Mouse (Mus musculus) cerebellum, postnatal 4 days (tissue): Measurements from ENCODE around the gene Spns3.

Source experiments
- DNase-seq, 2 experiments: peaks; one replicate each; pipeline ENCODE4 v3.0.0; 2022; ENCODE audit warnings: low spot score in 2 of 2, mixed read lengths in 1 of 2

The Spns3 gene

DNA sequence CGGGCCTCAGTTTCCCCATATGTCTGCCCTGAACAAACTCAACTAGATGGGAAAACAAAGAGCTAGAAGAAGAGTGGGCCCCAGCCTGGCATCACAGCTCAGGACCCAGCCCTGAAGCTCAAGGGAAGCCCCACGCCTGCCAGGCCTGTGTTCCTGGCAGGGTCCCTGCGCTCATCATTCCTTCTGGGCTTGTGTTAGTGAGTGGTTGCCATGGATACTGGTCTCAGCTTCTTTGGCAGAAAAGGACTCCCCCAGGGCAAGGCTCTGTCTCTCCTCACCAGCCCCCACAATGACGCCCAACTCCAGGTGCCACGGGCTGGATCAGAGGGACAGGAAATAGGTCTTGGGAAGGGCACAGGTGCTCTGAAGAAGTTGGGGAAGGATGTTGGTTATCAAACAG is 65.1 kb downstream of the Spns3 start:
- peak in 1 of 2 experiments; percentile 44 for DNase-seq

DNA sequence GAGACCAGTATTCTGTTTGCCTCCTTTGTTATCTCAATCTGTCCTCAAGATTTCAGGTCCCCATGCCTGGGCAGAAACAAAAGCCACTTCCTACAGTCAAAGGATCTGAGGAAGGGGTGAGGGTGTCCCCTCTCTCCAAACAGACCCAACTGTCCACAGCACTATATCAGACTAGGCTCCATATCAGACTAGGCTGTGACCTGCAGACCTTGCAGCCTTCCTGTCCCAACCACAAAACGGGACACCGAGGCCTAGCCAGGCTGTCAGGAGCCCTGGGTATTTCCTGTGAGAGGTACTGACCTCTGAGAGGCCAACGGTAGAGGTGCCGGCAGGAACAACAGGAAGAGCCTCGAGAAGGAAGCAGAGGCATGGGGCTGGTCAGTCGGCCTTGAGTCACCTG is 65.8 kb downstream of the Spns3 start:
- DNase-seq: no peak

DNA sequence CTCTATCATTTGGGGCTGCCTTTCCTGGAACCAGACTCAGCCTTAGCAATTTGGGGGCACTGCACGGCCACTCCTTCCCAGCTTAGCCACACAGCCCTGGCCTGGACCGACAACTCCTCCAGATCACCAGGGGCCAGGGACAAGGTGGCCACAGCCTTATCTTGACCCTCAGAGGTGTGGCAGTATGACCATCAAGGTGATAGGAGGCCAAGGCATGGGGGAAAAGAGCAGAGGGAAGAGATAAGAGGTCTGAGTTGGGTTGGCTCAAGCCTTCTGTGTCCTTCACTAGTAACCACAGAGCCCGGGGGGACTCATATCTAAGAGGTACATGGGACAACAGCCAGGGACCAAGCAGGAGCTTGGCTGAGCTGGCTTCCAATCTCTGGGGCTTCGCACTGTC is 68.4 kb downstream of the Spns3 start:
- no peak for DNase-seq

DNA sequence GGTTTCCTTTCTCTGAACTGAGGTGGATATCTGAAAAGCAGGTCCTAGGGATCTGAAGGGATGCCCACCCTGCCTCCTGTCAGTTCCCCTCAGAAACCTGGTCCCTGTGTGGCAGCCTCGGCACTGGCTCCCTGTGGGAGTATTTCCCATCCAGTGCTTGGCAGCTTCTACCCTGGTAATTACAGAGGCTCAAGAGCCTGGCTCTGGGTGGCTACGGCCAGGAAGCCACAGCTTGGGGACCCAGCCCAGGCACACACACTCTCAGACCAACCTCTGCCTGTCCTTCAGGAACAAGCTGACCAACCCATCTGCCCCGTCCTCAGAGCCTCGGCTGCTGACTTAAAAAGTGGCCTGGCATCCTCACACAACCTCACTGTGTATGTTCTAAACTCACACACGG is 69.0 kb downstream of the Spns3 start:
- DNase-seq: no peak

GRCm38 (mm10) chr11:72479499-72479898 is 70.8 kb downstream of the Spns3 start:
- no peak for DNase-seq

- DNase-seq: no peak
These were observed 72.1 kb downstream of the Spns3 start for GRCm38 (mm10) chr11:72478228-72478627.

DNA sequence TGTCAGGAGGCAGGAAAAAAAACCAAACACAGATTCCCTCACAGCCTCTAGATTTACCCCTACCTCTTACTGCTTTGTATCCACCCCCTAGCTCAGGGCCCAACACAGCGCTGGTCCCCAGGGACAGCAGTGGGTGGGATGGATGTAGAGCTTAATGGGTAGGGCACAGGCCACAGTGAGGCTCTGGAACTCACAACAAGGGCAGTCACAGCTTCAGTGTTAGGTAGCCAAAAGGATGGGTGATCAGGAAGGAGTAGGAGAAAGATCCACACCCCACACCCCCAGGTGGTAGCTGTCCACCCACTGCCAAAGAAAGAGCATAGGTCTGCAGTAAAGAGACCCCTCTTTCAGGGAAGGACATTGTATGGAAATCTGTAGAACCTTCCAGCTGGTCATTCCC is 72.7 kb downstream of the Spns3 start:
- no peak for DNase-seq

DNA sequence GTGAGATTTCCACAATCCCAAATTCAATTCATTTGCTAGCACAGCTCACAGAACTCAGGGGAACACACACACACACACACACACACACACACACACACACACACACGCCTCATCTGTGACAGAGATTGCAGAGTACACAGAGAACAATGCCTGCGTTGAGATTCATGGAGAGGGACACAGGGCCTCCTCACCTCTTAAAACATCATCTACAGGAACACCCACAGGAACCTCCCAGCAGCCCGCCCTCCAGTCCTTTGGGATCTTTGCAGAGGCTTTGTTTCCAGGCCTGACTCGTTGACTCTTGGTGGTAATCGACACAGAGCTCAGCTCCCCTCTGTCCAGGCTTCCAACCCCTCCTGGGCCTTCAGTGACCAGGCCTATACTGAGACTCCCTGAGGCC is 73.1 kb downstream of the Spns3 start:
- DNase-seq: no peak

DNA sequence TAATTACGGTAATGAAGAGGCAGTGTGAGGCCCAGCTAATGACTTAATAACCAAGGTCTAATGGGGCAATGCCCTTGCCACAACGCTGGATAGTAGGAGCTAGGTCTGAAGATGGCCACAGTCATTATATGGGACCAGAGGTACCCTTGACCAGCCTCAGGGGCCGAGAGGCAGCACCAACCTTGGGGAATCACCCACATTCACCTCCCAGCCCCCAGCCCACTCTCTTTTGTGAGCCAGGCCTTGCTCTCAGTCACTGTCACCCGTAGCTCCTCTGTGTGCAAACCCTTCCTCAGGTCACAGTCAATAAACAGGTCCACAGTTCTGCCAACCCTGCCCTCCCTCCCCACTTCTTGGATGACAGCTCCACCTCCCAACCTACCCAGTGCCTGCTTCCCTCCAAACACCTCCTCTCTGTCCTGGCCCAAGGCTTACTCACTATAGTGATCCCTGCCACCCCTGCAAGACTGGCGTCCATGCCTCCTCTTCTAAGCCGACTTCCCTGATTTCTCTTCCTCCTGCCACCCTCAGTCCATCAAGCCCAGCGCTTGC is 74.2 kb downstream of the Spns3 start:
- no peak for DNase-seq

- no peak for DNase-seq
These were observed 74.9 kb downstream of the Spns3 start for GRCm38 (mm10) chr11:72475408-72475807.

- no peak for DNase-seq
These were observed 75.4 kb downstream of the Spns3 start for GRCm38 (mm10) chr11:72474926-72475325.

DNA sequence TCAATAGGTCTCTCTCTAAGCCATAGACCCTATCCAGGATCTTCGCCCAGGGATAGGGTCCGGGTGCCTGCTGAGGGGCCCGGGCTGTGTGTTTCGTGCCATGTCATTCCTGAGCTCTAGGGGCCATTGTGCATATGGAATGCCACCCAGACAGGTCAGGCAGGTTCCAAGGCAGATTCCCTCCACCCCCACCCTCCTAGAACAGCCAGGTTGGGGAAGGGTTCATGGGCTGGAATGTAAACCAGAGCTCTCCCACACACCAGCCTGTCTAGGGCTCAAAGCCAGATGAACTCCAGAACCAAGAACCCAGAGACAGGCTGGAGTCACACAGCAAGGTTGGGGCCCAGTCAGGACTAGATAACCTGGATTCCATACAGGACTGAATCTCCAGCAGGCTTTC is 76.8 kb downstream of the Spns3 start:
- DNase-seq: no peak

DNA sequence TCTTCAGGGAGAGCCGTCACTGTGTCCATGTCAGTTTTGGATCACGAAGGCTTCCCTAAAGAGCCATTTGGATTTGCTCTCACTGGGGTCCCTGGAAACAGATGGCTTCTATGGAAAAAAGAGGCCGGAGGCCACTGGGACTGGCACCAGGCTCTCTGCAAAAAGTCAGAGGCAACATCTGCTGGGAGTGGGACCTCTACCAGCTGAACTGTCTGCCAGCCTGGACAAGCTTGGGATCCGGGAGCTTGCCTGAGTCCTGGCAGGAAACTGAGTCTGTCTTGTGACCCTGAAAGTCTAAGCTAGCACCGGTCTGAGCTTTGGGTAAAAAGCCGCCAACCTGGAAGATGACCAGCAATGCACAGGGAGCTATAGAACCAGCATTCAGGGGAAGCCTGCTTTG is 78.9 kb downstream of the Spns3 start:
- DNase-seq: no peak

- DNase-seq: no peak
These were observed 80.3 kb downstream of the Spns3 start for GRCm38 (mm10) chr11:72470004-72470403.

DNA sequence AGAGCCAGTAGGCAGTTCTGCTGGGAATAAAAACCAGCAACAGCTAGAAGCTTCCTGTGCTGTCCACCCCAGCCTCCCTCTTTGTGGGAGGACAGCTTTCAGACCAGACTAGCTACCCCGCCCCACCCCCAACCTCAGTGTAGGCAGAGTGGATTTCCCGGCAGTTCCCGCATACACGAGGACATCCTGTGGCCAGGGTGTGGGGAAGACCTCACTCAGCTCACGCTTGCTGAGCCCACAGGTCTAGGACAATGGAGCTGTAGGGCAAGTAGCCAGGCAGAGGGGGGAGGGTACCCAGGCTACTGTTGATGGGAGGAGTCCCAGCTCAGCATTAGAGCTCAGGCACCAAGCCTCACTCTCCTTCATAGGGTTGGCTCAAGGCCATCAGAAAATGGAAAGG is 81.1 kb downstream of the Spns3 start:
- peak in 1 of 2 experiments; percentile 47 for DNase-seq

- DNase-seq: no peak
These were observed 81.8 kb downstream of the Spns3 start for GRCm38 (mm10) chr11:72468525-72468924.

GRCm38 (mm10) chr11:72466694-72467507 is 83.4 kb downstream of the Spns3 start:
- DNase-seq: no peak

GRCm38 (mm10) chr11:72465978-72466693 is 84.2 kb downstream of the Spns3 start:
- DNase-seq: no peak

DNA sequence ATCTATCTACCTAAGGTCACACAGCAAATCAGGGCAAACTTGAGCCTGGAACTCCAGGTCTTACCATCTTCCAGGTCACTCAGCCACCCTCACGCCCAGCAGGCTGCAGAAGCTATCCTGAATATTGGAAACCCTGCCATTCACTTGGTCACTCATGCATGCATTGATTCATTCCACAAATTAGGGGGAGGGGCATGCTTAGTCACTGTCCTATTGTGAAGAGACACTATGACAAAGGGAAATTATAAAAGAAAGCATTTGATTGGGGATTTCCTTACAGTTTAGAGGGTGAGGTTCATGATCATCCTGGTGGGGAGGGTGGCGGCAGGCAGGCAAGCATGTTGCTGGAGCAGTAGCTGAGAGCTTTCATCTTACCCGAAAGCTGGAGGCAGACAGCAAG is 85.5 kb downstream of the Spns3 start:
- no peak for DNase-seq

- no peak for DNase-seq
These were observed 88.8 kb downstream of the Spns3 start for GRCm38 (mm10) chr11:72461500-72461981.

- DNase-seq: no peak
These were observed 91.8 kb downstream of the Spns3 start for GRCm38 (mm10) chr11:72458502-72458901.

- no peak for DNase-seq
These were observed 92.3 kb downstream of the Spns3 start for GRCm38 (mm10) chr11:72457995-72458496.

- DNase-seq: peak in 1 of 2 experiments; percentile 39
These were observed 94.6 kb downstream of the Spns3 start for GRCm38 (mm10) chr11:72455694-72456093.
